Mouse (Mus musculus) liver (tissue): Measurements from ENCODE around the gene Zfp771.
A peak's percentile ranks its signal among the peaks of the same experiment; 100 is the strongest.

Experiments
- DNase-seq: peaks from one replicate; pipeline ENCODE4 v3.0.0-alpha.2; 2020; ENCODE audit warnings: mixed read lengths

Gene Zfp771

DNA sequence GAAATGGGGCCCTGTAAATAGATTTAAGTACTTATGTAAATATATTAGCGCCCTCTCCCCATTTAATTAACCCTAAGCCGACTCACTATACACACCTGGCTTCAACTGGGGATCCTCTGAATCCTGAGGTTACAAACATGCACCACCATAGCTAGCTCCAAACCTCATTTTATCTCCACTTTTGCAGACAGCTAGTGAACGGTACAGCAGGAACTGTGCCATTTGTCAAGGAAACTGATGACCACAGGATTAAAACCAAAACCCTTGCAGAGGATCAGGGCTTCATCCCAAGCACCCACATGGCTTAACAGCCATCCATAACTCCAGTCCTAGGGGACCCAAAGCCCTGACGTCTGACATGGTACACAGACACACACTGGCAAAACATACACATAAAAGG, 10.9 kb downstream of the Zfp771 start:
- DNase-seq, result no peak

DNA sequence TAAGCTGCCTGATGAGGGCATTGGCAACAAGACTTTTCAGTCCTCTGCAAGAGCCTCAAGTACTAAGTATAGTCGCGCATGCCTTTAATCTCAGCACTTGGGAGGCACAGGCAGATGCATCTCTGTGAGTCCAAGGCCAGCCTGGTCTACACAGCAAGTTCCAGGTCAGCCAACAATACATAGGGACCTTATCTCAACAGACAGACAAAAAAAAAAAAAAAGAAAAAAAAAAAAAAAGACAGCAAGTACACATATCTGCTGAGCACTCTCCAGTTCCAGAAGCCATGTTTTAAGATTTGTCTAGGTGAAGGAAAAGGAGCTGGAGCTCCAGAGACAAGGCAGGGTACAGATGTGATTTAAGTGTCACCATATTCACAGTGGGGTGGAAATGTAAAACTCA, 11.9 kb downstream of the Zfp771 start:
- DNase-seq, result no peak

GRCm38 (mm10) chr7:127256518-127256917, 12.4 kb downstream of the Zfp771 start:
- DNase-seq, result no peak

DNA sequence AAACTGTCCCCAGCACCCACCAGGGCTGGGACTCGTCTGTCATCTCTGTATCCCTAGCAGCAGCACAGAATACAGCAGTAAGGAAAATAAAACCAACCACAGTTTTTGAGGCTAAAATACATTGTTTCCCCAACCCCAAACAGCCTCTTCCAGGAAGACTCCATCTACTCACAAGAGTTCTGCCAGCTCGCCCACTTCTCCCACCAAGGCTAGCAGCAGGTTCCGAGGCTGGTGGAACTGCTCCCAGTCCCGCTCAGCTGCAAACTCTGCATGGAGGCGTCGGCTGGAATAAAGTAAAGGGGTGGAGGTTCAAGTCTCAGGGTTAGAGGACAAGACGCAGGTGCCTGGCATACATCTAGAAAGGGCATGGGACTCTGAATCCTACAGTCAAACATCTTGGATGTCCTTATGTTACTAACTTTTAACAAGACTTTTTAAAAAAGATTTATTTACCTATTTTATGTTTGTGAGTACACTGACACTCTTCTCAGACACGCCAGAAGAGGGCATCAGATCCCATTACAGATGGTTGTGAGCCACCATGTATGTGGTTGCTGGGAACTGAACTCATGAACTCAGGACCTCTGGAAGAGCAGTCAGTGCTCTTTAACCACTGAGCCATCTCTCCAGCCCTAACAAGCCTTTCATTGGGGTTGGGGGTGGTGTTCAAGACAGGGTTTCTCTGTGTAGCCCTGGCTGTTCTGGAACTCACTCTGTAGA, 15.3 kb downstream of the Zfp771 start:
- no peak for DNase-seq

DNA sequence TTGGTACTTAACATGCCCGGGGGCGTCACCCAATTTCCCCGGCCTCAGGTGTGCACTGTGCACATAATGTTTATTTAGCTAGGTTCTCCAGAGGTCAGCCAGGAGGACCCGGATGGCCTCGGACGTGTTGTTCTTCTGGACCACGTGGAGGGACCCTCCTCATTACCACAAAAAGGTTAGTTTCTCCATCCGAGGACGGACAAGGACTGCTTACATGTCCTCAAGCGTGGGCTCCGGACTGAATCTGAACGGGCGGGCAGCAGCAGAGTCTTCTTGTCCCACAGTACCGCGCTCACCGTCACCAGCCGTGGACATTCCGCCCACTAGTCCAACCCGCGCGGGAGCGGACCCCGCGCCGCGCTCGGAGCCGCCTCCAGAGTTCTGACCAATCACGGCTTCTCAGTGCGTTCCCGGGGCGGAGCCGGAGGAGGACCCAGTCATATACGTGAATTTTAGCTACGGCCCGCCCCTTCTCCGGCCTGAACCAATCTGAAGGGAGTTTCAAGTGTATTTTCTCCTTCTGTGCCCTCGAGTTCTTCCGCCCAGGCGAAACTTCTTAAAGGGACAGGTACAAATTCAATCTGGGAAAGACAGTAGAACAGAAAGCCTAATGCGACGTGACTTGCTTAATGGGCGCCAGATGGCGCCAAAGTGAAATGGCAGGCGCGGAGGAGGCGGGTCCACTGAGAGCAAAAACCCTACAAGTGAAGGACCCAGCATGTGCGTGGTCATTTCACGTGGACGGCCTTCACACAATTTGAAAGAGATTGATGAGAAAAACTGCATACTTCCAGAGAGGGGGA, 16.4 kb downstream of the Zfp771 start, which contains the start of gene Dctpp1:
TSS of gene Dctpp1 (minus strand) at position 401 of the 803 bp plus-strand sequence.
- DNase-seq, result peak; percentile 98

- DNase-seq, result no peak
Measured at GRCm38 (mm10) chr7:127262218-127262961, 18.3 kb downstream of the Zfp771 start.

DNA sequence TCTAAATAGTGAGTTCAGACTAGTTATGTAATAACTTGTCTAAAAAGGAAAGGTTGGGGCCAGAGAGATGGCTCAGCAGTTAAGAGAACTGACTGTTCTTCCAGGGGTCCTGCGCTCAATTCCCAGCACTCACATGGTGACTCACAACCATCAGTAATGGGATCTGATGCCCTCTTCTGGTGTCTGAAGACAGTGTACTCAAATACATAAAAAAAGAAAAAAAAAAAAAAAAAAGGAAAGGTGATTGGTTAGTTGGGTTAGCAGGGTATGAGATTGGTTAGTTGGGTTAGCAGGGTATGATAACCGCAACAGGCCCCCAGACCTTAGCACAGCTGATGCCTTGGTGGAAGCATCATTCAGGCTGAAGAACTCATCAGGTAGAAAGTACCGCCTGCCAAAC, 19.5 kb downstream of the Zfp771 start:
- DNase-seq, result no peak

DNA sequence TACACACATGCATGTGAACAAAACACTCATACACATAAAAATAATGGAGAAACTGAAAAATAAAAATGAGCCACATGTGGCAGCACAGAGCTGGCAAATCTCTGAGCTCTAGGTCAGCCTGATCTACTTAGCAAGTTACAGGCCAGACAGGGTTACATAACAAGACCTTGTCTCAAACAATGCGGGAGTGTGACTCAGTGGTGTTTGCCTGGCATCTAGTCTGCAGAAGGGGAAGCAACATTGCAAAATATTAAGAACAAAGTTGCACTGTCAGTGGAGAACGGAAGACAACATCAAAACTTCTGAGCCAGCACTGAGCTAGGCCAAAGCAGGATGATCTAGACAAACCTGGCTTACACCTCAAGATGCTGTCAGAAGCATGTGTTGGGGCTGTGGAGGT, 26.2 kb downstream of the Zfp771 start:
- no peak for DNase-seq

DNA sequence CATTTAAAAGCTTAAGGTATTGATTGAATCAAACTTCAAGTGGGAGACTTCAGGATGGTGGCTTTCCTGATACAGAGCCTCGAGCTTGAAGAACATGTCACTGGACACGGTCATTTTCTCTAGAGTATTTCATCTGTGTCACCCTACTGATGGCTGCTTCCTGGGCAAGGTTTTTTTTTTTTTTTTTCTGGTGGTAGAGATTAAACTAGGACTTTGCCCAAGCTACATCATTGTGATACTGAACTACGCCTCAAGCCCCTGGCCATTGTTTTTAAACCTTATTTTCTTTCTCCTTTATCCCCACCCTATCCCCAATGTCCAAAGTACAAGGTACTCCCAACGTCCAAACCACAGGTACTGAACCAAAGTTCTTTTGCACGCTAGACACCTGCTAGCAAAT, 26.6 kb downstream of the Zfp771 start:
- DNase-seq, result no peak

DNA sequence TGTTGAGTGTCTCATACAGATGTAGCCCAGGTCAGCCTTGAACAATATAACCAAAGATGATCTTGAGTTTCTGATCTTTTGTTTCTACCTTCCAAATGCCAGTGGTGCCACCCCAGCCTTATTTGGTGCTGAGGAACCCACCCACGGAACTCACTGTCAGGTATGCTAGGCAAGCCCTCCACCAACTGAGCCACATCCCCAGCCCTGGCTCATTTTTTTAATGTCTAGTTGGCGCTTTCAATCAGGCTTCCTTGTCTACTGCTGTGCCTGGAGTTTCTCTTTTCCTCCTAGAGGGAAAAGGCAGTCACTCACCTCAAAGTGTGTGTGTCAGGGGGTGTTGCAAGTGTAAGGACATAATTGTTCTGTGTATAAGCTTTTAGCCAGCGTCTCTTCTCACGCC, 27.0 kb downstream of the Zfp771 start:
- DNase-seq, result no peak

- no peak for DNase-seq
Measured at GRCm38 (mm10) chr7:127272566-127272965, 28.5 kb downstream of the Zfp771 start.

DNA sequence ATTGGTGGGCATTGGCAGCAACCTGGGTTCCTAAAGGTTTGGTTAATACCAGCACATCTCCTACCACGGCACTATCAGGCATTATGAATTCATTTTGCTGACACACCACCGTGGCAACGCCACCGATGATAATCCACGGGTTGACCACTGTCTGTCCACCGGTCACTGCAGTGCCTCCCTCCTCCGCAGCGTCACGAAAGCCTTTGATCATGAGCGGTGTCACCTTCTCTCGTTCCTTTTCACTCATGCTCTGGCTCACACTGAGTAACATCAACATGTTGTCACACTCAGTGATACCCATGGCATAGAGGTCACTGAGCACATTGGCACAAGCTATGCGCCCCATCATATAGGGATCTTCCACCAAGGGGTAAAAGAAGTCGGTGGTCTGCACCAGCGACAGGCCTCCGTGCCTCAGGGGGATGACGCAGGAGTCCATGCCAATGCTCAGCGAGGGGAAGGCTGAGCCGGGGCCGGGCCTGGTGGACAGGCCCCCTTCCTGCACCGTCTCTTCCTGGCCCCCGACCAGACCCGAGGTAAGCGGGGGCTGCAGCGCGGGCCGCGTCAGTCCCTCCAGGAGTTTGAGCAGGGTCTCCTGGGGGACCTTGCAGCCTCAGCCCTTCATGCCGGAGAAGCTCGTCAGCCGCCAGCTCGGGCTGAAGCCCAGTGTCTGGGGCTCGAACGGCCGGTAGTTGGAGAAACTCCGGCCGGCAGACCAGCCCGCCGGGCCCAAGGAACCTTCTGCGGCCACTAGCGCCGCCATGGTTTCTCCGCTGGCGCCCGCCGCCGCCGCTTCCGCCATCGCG, 29.2 kb downstream of the Zfp771 start:
- DNase-seq, result no peak

DNA sequence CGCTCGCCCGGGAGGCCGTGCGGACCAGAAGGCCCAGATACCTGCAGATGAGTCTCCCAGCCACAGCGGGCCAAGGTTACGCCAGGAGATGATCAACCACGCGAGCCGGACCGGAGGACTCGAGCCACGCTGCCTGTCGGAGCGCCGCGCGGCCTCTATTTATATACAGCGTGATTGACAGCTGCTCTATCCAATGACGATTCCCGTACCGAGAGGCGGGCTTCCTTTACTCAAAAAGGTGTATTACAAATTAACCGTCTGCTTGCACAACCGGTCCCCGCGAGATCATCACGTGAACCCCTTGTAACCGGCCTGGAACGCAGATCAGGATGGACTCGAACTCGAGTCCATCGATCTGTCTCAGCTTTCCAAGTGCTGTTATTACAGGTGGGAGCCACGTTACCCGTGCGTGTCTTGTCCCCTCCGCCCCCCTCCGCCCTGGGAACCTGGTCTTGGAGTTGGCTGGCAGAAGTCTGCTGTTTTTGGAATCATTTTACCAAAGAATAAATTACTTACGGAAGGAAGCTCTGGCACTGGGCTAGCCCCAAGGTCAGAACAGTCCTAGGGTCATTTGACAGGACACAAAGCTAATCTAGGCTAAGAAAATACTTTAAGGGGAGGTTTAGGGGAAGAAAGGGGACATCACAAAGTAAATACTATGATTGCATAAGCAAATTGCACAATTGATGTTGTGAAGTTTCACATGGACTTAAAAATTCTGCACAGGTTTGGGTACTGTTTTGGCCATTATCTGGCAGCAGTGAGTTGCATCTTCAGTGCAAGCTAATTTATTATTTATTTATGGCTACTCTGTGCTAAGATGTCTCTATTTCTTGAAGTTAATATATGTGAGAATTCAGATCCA, 30.1 kb downstream of the Zfp771 start, which contains the start of gene Sephs2:
TSS of gene Sephs2 (minus strand) at position 131 of the 865 bp plus-strand sequence.
- peak; percentile 94 for DNase-seq

DNA sequence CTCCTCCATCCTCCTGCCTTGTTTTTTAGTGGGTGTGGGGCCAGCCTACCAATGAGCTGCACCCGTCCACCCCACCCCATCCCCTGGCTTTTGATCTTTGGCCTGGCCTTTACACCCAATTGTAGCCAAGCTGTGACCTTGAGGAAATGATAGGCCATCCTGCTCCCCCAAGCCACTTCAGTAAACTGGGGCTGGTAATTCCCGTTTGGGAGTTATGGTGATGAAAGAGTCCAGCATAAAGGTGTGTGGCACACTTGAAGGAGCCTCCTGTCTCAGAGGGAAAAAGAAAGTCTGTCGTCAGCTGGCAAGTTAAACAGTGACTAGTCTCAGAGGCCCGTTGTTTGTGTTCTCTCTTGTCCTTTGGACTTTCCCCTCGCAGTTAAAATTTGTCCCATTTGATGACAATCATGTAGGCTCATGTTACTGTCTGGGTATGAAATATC, 32.5 kb downstream of the Zfp771 start:
- DNase-seq, result no peak

DNA sequence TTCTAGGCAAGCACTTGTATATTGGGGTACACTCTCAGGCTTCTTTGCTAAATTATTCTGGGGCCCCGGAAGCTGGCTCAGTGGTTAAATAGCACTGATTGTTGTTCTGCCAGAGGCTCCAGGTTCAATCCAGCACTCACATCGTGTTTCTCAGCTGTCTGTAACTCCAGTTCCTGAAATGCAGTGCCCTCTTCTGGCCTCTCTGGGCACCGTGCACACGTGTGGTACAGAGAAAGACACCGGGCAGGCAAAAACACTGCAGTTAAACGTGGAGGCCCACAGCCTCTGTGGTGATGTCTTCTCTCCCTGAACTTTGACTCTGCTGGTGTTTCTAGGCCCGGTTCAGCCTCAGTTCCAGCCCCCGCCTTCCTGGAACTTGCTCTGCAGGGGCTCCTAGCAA, 34.2 kb downstream of the Zfp771 start:
- peak; percentile 61 for DNase-seq

- DNase-seq, result no peak
Measured at GRCm38 (mm10) chr7:127280092-127280491, 36.0 kb downstream of the Zfp771 start.

GRCm38 (mm10) chr7:127281114-127281513, 37.0 kb downstream of the Zfp771 start:
- DNase-seq, result no peak

GRCm38 (mm10) chr7:127282190-127282589, 38.1 kb downstream of the Zfp771 start:
- no peak for DNase-seq

- peak; percentile 62 for DNase-seq
Measured at GRCm38 (mm10) chr7:127285154-127285553, 41.1 kb downstream of the Zfp771 start.

- no peak for DNase-seq
Measured at GRCm38 (mm10) chr7:127287940-127288339, 43.9 kb downstream of the Zfp771 start.

DNA sequence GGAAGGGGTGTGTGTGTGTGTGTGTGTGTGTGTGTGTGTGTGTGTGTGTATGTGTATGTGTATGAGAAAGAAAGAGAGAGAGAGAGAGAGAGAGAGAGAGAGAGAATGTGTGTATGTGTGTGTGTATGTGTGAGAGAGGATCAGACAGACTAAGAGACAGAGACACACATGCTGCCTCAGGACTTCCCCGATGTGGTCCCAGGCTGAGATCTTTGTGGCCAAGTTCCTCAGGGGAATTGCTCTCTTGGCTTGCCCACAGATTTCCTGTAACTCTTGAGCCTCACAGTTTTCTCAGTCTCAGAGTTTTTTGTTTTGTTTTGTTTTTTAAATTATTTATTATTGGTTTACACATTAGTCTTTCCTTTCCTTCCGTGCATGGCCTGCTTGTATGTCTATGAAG, 45.2 kb downstream of the Zfp771 start:
- DNase-seq, result no peak
